Mouse (Mus musculus): Measurements from ENCODE around the gene Taar7a.

GRCm38 (mm10) chr10:23963444-23963843 lies 29.8 kb downstream of the Taar7a start:
- TF ChIP-seq CTCF (IDR thresholded peaks at IDR 0.05; ENCODE audit: low read depth), result no peak
- TF ChIP-seq EP300 (IDR thresholded peaks at IDR 0.05; ENCODE audit: low read depth), result no peak

Data from liver, postnatal 0 days (tissue).